Mouse (Mus musculus): ENCODE results near the gene Lrrd1. TPM values are rescaled to one million over a fixed set of nuclear protein-coding genes. Genes with fewer than 3 reads are reported as not detected.
"Not testable (repeated sequence)": the region's sequence is repeated elsewhere in the genome, so short reads cannot be mapped to it uniquely, and the experiment has no call there.

Lrrd1 gene
- polyA plus RNA-seq, 1 experiment, result 0.10 TPM

DNA sequence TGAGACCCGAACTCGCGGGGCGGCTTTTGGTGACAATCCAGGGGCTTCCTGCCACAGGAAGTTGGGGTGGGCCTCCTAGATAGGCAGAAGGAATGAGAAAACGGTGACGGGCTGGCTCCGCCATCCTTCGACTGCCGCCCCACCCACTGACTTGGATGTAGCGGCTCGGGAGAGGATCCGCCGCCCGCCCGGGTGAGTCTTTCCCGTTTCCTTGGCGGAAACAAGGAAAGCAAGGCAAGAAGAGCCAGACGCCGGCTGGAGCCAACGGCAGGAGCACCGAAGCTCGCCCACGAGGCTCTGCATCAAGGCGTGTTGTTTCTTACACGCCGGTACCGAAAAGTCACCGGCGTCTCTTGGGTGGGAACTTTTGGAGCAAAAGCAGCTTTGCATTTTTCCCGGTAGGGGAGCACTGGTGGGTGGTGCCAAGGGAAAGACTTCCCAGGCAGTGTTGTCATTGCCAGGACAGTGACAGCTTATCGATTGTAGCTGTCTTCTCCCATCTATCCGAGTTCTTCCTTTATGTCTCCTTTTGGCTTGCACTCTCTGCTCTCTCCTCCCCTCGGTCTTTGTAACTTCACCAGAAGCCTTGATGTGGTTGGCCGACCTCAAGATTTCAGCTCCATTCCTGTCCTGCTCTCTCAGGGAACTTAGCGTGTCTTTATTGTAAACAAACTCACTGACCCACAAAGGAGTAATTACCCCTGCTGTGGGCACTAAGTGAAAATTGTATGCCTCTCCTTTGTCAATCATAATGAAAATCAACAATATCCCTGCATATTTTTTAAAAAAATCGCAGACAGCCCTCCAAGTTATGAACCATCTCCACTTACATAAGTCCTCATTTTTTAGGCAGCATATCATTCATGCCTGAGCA, 41.4 kb upstream of the Lrrd1 start:
- Histone ChIP-seq H3K4me1 (ENCODE audit: control insufficient read depth, insufficient read depth, low read length) (peaks cover 3% of the 10 kb centered on the region; the same call in 1 of the 2 replicates), H3K27me3 (ENCODE audit: control insufficient read depth, insufficient read depth, low read length) (no peaks in the 10 kb centered on the region), H3K4me3 (replicated peaks; ENCODE audit: insufficient read depth, low read depth, low read length) (peak overlapping the region; percentile 79), H3K27ac (ENCODE audit: insufficient read depth, low read length) (peak overlapping the region; percentile 16; the same call in 1 of the 2 replicates)
- DNase-seq, result no peak
- no peak for TF ChIP-seq CTCF (IDR thresholded peaks at IDR 0.05; ENCODE audit: borderline replicate concordance, insufficient read depth, low read depth, low read length)
- TF ChIP-seq POLR2A (IDR thresholded peaks at IDR 0.05; ENCODE audit: borderline replicate concordance, insufficient read depth, low read length), result no peak
- WGBS, result under 1% methylated on average over 36 of the region's 36 CpGs

DNA sequence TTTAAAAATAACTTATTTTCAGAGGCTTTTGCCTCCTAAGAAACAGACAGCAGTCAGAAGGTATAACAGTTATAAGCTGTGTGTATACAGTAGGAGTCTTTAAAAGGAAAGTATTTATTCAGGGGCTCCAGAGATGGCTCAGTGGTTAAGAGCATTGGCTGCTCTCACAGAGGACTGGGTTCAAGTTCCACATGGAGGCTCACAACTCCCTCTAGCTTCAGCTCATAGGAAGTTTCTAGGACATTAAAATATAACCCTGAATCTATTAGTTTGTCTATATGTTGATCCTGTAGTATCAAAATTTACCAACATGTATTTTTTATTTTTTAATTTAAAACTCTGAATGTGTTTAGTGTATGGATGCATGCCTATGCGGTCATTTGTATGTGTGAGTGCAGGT, 36.5 kb upstream of the Lrrd1 start:
- WGBS, result 94% methylated on average over 1 of the region's 1 CpGs
- Histone ChIP-seq H3K4me3 (replicated peaks; ENCODE audit: insufficient read depth, low read depth, low read length) (no peak overlapping the region), H3K27me3 (ENCODE audit: control insufficient read depth, insufficient read depth, low read length) (no peaks in the 10 kb centered on the region), H3K27ac (ENCODE audit: insufficient read depth, low read length) (no peak overlapping the region), H3K4me1 (ENCODE audit: control insufficient read depth, insufficient read depth, low read length) (no peaks in the 10 kb centered on the region)
- no peak for TF ChIP-seq POLR2A (IDR thresholded peaks at IDR 0.05; ENCODE audit: borderline replicate concordance, insufficient read depth, low read length)
- no peak for TF ChIP-seq CTCF (IDR thresholded peaks at IDR 0.05; ENCODE audit: borderline replicate concordance, insufficient read depth, low read depth, low read length)
- no peak for DNase-seq

GRCm38 (mm10) chr5:3834107-3834506, 10.9 kb upstream of the Lrrd1 start:
- Histone ChIP-seq H3K4me1 (ENCODE audit: control insufficient read depth, insufficient read depth, low read length) (no peaks in the 10 kb centered on the region), H3K4me3 (replicated peaks; ENCODE audit: insufficient read depth, low read depth, low read length) (no peak overlapping the region), H3K27ac (ENCODE audit: insufficient read depth, low read length) (no peak overlapping the region), H3K27me3 (ENCODE audit: control insufficient read depth, insufficient read depth, low read length) (no peaks in the 10 kb centered on the region)
- no peak for DNase-seq
- TF ChIP-seq CTCF (IDR thresholded peaks at IDR 0.05; ENCODE audit: borderline replicate concordance, insufficient read depth, low read depth, low read length) (no peak), POLR2A (IDR thresholded peaks at IDR 0.05; ENCODE audit: borderline replicate concordance, insufficient read depth, low read length) (no peak)
- 88% methylated on average over 1 of the region's 1 CpGs for WGBS

- WGBS, result 87% methylated on average over 4 of the region's 4 CpGs
- Histone ChIP-seq H3K27ac (ENCODE audit: insufficient read depth, low read length) (no peak overlapping the region), H3K4me1 (ENCODE audit: control insufficient read depth, insufficient read depth, low read length) (no peaks in the 10 kb centered on the region), H3K4me3 (replicated peaks; ENCODE audit: insufficient read depth, low read depth, low read length) (no peak overlapping the region), H3K27me3 (ENCODE audit: control insufficient read depth, insufficient read depth, low read length) (no peaks in the 10 kb centered on the region)
- TF ChIP-seq CTCF (IDR thresholded peaks at IDR 0.05; ENCODE audit: borderline replicate concordance, insufficient read depth, low read depth, low read length) (no peak), POLR2A (IDR thresholded peaks at IDR 0.05; ENCODE audit: borderline replicate concordance, insufficient read depth, low read length) (no peak)
- DNase-seq, result no peak
Observed at GRCm38 (mm10) chr5:3870161-3870560, 25.2 kb downstream of the Lrrd1 start.

- no peaks in the 10 kb centered on the region for H3K4me1 ChIP-seq (ENCODE audit: control insufficient read depth, insufficient read depth, low read length)
- WGBS, result 58% methylated on average over 1 of the region's 1 CpGs
Observed at GRCm38 (mm10) chr5:3872348-3872747, 27.4 kb downstream of the Lrrd1 start.

GRCm38 (mm10) chr5:3873485-3873884, 28.5 kb downstream of the Lrrd1 start:
- no peak overlapping the region for H3K4me3 ChIP-seq (replicated peaks; ENCODE audit: insufficient read depth, low read depth, low read length)
- no peak overlapping the region for H3K27ac ChIP-seq (ENCODE audit: insufficient read depth, low read length)
- no peaks in the 10 kb centered on the region for H3K27me3 ChIP-seq (ENCODE audit: control insufficient read depth, insufficient read depth, low read length)
- DNase-seq, result no peak
- no peak for TF ChIP-seq CTCF (IDR thresholded peaks at IDR 0.05; ENCODE audit: borderline replicate concordance, insufficient read depth, low read depth, low read length)
- no peak for TF ChIP-seq POLR2A (IDR thresholded peaks at IDR 0.05; ENCODE audit: borderline replicate concordance, insufficient read depth, low read length)
- 70% methylated on average over 3 of the region's 3 CpGs for WGBS
- H3K4me1 ChIP-seq (ENCODE audit: control insufficient read depth, insufficient read depth, low read length), result no peaks in the 10 kb centered on the region

More at GRCm38 (mm10) chr5:3872348-3872747, 27.4 kb downstream of the Lrrd1 start:
- TF ChIP-seq POLR2A (IDR thresholded peaks at IDR 0.05; ENCODE audit: borderline replicate concordance, insufficient read depth, low read length), result no peak
- TF ChIP-seq CTCF (IDR thresholded peaks at IDR 0.05; ENCODE audit: borderline replicate concordance, insufficient read depth, low read depth, low read length), result no peak
- Histone ChIP-seq H3K4me3 (replicated peaks; ENCODE audit: insufficient read depth, low read depth, low read length) (no peak overlapping the region), H3K27ac (ENCODE audit: insufficient read depth, low read length) (no peak overlapping the region), H3K27me3 (ENCODE audit: control insufficient read depth, insufficient read depth, low read length) (no peaks in the 10 kb centered on the region)
- DNase-seq, result no peak

DNA sequence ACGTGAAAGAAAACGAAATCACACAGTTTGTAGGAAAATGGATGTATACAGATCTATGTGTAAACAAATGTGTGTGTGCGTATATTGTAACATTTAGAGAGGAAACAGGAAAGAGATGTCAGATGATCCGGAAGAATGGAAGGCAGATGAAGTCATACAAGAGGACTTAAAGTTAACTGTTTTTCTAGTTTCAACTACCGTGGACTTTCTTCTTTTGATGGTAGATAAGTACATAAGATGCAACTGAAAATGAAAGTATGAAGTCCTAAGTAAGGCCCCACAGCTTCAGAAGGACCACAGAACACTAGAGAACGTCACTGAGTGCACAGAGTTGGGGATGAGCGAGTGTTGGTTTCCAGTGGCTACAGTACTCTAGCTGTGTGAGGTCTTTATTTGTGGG, 41.9 kb downstream of the Lrrd1 start:
- H3K27ac ChIP-seq (ENCODE audit: insufficient read depth, low read length); H3K4me3 ChIP-seq (replicated peaks; ENCODE audit: insufficient read depth, low read depth, low read length); H3K27me3 ChIP-seq (ENCODE audit: control insufficient read depth, insufficient read depth, low read length); DNase-seq; H3K4me1 ChIP-seq (ENCODE audit: control insufficient read depth, insufficient read depth, low read length): not testable (repeated sequence)
- 91% methylated on average over 7 of the region's 7 CpGs for WGBS

DNA sequence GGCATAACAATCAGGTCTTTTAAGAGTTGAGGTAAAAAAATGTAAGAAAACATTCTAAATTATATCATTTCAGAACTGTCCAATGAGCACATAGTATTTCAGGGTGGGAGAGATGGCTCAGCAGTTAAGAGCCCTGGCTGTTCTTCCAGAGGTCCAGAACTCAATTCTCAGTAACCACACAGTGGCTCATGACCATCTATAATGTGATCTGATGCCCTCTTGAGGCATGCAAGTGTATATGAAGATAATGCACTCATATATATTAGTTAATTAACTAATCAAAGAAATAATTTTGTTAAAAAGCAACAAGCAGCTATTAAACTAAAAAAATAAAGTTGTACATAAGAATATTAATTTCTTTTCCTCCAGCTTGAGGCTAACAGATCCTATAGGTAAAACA, 44.2 kb downstream of the Lrrd1 start:
- no peak for DNase-seq
- Histone ChIP-seq H3K4me1 (ENCODE audit: control insufficient read depth, insufficient read depth, low read length) (no peaks in the 10 kb centered on the region), H3K4me3 (replicated peaks; ENCODE audit: insufficient read depth, low read depth, low read length) (no peak overlapping the region), H3K27me3 (ENCODE audit: control insufficient read depth, insufficient read depth, low read length) (no peaks in the 10 kb centered on the region), H3K27ac (ENCODE audit: insufficient read depth, low read length) (no peak overlapping the region)
- no peak for TF ChIP-seq POLR2A (IDR thresholded peaks at IDR 0.05; ENCODE audit: borderline replicate concordance, insufficient read depth, low read length)
- TF ChIP-seq CTCF (IDR thresholded peaks at IDR 0.05; ENCODE audit: borderline replicate concordance, insufficient read depth, low read depth, low read length), result no peak

DNA sequence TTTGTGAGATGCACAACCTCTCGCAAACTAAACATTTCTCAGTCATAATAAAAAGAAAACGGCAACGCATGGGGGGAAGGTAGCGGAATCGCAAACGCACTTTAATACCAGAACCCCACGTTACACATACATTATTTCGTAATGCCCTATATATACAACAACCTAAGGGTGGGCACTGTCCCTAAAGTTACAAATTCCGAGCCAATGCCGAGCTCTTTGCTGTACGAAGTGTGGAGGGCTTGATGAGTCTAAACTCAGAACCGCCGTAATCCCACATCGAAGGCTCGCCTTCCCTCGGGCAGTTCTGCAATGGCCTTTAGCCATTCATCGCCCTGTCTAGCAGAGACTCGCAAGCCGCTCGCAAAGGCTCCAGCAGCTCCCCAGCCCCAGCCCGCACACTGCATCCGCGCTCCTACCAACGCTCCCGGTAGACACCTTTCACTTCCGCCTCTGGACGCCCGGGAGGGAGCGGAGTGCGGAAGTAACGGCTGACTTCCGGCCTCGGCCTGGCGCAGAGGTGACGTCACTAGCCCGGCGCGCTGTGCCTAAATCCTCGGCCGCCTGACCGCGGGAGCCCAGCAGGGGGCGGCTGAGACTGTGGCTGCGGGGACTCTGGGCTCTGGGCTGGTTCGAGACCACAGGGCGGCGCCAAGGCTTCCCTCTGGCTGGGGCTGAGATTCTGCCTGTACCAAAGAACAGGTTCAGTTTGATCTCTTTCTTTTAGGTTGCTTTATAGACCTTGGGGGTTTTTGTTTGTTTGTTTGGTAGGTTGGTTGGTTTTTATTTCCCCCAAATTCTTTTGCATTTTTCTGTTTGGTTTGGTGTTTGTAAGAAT, 48.7 kb downstream of the Lrrd1 start, which contains the start of gene Mterf1a:
TSS of gene Mterf1a (minus strand) at position 475 of the 835 bp plus-strand sequence.
- WGBS, result 2% methylated on average over 9 of the region's 47 CpGs

DNA sequence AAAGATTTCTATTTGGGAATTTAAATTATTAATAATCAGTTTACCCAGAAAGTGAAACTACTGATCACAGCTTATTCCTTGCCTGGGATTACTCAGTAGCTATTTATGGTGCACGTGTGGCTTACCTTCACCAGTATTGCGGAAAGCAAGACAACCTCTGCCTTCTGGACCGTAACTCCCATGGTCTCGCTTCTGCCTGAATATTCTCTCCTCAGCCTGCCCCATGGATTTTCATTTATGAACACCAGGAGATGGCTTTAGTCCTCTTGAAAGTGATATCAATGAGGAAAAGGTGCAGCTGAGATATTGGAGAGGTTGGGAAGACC, 49.3 kb downstream of the Lrrd1 start:
- H3K27me3 ChIP-seq (ENCODE audit: control insufficient read depth, insufficient read depth, low read length); H3K4me1 ChIP-seq (ENCODE audit: control insufficient read depth, insufficient read depth, low read length); H3K27ac ChIP-seq (ENCODE audit: insufficient read depth, low read length): not testable (repeated sequence)
- H3K4me3 ChIP-seq (replicated peaks; ENCODE audit: insufficient read depth, low read depth, low read length), result peak overlapping the region; percentile 34
- WGBS, result 91% methylated on average over 4 of the region's 4 CpGs
- peak in 1 of 2 experiments; percentile 8 for DNase-seq

More for the DNA sequence above, 48.7 kb downstream of the Lrrd1 start, which contains the start of gene Mterf1a:
- H3K4me1 ChIP-seq (ENCODE audit: control insufficient read depth, insufficient read depth, low read length); H3K27ac ChIP-seq (ENCODE audit: insufficient read depth, low read length); H3K27me3 ChIP-seq (ENCODE audit: control insufficient read depth, insufficient read depth, low read length): not testable (repeated sequence)
- peak; percentile 62 to 69 for DNase-seq
- H3K4me3 ChIP-seq (replicated peaks; ENCODE audit: insufficient read depth, low read depth, low read length), result peak within 1 kb of the TSS; percentile 47
